Mouse (Mus musculus): ENCODE results near the gene Gtf3a. TPM values are rescaled to one million over a fixed set of nuclear protein-coding genes. Genes with fewer than 3 reads are reported as not detected.

Gene Gtf3a
- total and polyA plus RNA-seq, 2 experiments from 2014 or later = 61.3 to 104 TPM

- 93% methylated on average over 12 of the region's 12 CpGs for WGBS
- ATAC-seq (ENCODE audit: low FRiP score) = no peak
Measured at GRCm38 (mm10) chr5:146998802-146999201, 50.3 kb downstream of the Gtf3a start.

GRCm38 (mm10) chr5:147001312-147001711, 52.9 kb downstream of the Gtf3a start:
- Histone ChIP-seq H3K4me1 (ENCODE audit: insufficient read depth, low read length) (no peaks in the 10 kb centered on the region), H3K9ac (replicated peaks; ENCODE audit: low read length, poor library complexity, severe bottlenecking) (no peak overlapping the region), H3K9me3 (ENCODE audit: low read length) (no peaks in the 10 kb centered on the region), H3K4me3 (ENCODE audit: low read depth, low read length) (no peak overlapping the region), H3K27ac (ENCODE audit: low read depth, low read length) (no peak overlapping the region), H3K27me3 (ENCODE audit: insufficient read depth, low read length) (no peaks in the 10 kb centered on the region), H3K4me2 (ENCODE audit: low read depth, low read length, poor library complexity, severe bottlenecking) (no peak overlapping the region), H3K36me3 (ENCODE audit: insufficient read depth, low read length) (no peaks in the 10 kb centered on the region)
- WGBS = 89% methylated on average over 4 of the region's 4 CpGs
- ATAC-seq (ENCODE audit: low FRiP score) = no peak
- TF ChIP-seq CTCF (IDR thresholded peaks at IDR 0.05) = 0 out of 2 replicates have a peak, but pooled peaks have one; percentile 19
- DNase-seq (ENCODE audit: low spot score) = no peak

More at GRCm38 (mm10) chr5:146998802-146999201, 50.3 kb downstream of the Gtf3a start:
- H3K36me3 ChIP-seq (ENCODE audit: insufficient read depth, low read length) = no peaks in the 10 kb centered on the region
- DNase-seq (ENCODE audit: low spot score) = no peak
- no peak overlapping the region for H3K4me3 ChIP-seq (ENCODE audit: low read depth, low read length)
- TF ChIP-seq CTCF (IDR thresholded peaks at IDR 0.05) = no peak; the same call in 1 of the 2 replicates
- no peaks in the 10 kb centered on the region for H3K9me3 ChIP-seq (ENCODE audit: low read length)
- no peak overlapping the region for H3K27ac ChIP-seq (ENCODE audit: low read depth, low read length)
- H3K27me3 ChIP-seq (ENCODE audit: insufficient read depth, low read length) = no peaks in the 10 kb centered on the region
- H3K4me2 ChIP-seq (ENCODE audit: low read depth, low read length, poor library complexity, severe bottlenecking) = no peak overlapping the region
- no peaks in the 10 kb centered on the region for H3K4me1 ChIP-seq (ENCODE audit: insufficient read depth, low read length)
- no peak overlapping the region for H3K9ac ChIP-seq (replicated peaks; ENCODE audit: low read length, poor library complexity, severe bottlenecking)

GRCm38 (mm10) chr5:147003303-147003702, 54.8 kb downstream of the Gtf3a start:
- Histone ChIP-seq H3K9me3 (ENCODE audit: low read length) (no peaks in the 10 kb centered on the region), H3K9ac (replicated peaks; ENCODE audit: low read length, poor library complexity, severe bottlenecking) (no peak overlapping the region), H3K4me3 (ENCODE audit: low read depth, low read length) (no peak overlapping the region), H3K27ac (ENCODE audit: low read depth, low read length) (no peak overlapping the region), H3K4me2 (ENCODE audit: low read depth, low read length, poor library complexity, severe bottlenecking) (no peak overlapping the region), H3K36me3 (ENCODE audit: insufficient read depth, low read length) (no peaks in the 10 kb centered on the region), H3K4me1 (ENCODE audit: insufficient read depth, low read length) (no peaks in the 10 kb centered on the region), H3K27me3 (ENCODE audit: insufficient read depth, low read length) (no peaks in the 10 kb centered on the region)
- DNase-seq (ENCODE audit: low spot score) (no peak), ATAC-seq (ENCODE audit: low FRiP score) (no peak)
- 57% methylated on average over 1 of the region's 1 CpGs for WGBS
- no peak; the same call in 1 of the 2 replicates for TF ChIP-seq CTCF (IDR thresholded peaks at IDR 0.05)

Other genes starting within 250 kb of the Gtf3a start
- gene Usp12, start 153.7 kb upstream of the Gtf3a start, total RNA-seq (2014; rRNA removed) = 24.1 and 26.7 TPM in 2 replicates
- 13.7 and 14.1 TPM in 2 replicates for gene Usp12, start 153.7 kb upstream of the Gtf3a start, polyA plus RNA-seq (2015; fragmentation: Nextera tagmentation; extraction: Ambion mirVana)
- gene Rpl21, start 115.8 kb upstream of the Gtf3a start, total RNA-seq (2014; rRNA removed) = 217 and 224 TPM in 2 replicates
- gene Rpl21, start 115.8 kb upstream of the Gtf3a start, polyA plus RNA-seq (2015; fragmentation: Nextera tagmentation; extraction: Ambion mirVana) = 328 and 334 TPM in 2 replicates
- gene Rasl11a, start 103.6 kb upstream of the Gtf3a start, total RNA-seq (2014; rRNA removed) = 14.6 and 18.3 TPM in 2 replicates
- 17.8 and 18.8 TPM in 2 replicates for gene Rasl11a, start 103.6 kb upstream of the Gtf3a start, polyA plus RNA-seq (2015; fragmentation: Nextera tagmentation; extraction: Ambion mirVana)
- gene Mtif3, start 15.1 kb downstream of the Gtf3a start, total RNA-seq (2014; rRNA removed) = 15.8 and 25.8 TPM in 2 replicates
- gene Mtif3, start 15.1 kb downstream of the Gtf3a start, polyA plus RNA-seq (2015; fragmentation: Nextera tagmentation; extraction: Ambion mirVana) = 17.1 and 20.5 TPM in 2 replicates
- gene Lnx2, start 127.9 kb downstream of the Gtf3a start, total RNA-seq (2014; rRNA removed) = 5.6 and 6.5 TPM in 2 replicates
- 2.6 and 2.9 TPM in 2 replicates for gene Lnx2, start 127.9 kb downstream of the Gtf3a start, polyA plus RNA-seq (2015; fragmentation: Nextera tagmentation; extraction: Ambion mirVana)
- 58.4 and 60.1 TPM in 2 replicates for gene Polr1d, start 128.4 kb downstream of the Gtf3a start, total RNA-seq (2014; rRNA removed)
- gene Polr1d, start 128.4 kb downstream of the Gtf3a start, polyA plus RNA-seq (2015; fragmentation: Nextera tagmentation; extraction: Ambion mirVana) = 89.4 and 91.0 TPM in 2 replicates
- 1.7 and 3.0 TPM in 2 replicates for gene Gsx1, start 240.0 kb downstream of the Gtf3a start, total RNA-seq (2014; rRNA removed)
- gene Gsx1, start 240.0 kb downstream of the Gtf3a start, polyA plus RNA-seq (2015; fragmentation: Nextera tagmentation; extraction: Ambion mirVana) = 1.4 and 2.3 TPM in 2 replicates